Mouse (Mus musculus): ENCODE measurements around the gene Olfr986.
"Not testable (repeated sequence)": the region's sequence is repeated elsewhere in the genome, so short reads cannot be mapped to it uniquely, and the experiment has no call there.

DNA sequence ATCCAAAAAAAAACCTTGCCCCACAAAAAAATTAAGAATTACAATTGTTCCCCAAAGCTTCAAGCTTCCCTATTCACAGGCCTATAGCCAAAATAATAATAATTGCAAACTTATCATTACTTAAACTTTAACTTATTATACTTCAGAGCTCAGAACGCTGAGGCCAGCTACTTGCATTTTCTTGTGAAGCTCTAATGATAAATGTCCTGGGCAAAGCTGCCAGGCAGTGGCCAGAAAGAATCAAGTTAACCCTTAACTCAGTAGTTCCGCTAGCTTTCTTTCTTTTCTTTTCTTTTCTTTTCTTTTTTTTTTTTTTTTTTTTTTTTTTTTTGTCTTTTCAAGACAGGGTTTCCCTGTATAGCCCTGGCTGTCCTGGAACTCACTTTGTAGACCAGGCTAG, 4.4 kb downstream of the Olfr986 start:
- not testable (repeated sequence) for TF ChIP-seq CTCF (IDR thresholded peaks at IDR 0.05; ENCODE audit: low read depth, low read length); TAL1 (conservative IDR thresholded peaks at IDR 0.05; ENCODE audit: low read depth, low read length); GATA1 (IDR thresholded peaks at IDR 0.05; ENCODE audit: borderline replicate concordance, low read length); POLR2AphosphoS5 (IDR thresholded peaks at IDR 0.05; ENCODE audit: insufficient replicate concordance, low read depth, low read length); GATA2 (IDR thresholded peaks at IDR 0.05; ENCODE audit: borderline replicate concordance, low read depth, low read length)
